Mouse (Mus musculus) heart, embryonic 15.5 days (tissue): ENCODE data around the gene Cyp4f14. TPM values are rescaled to one million over a fixed set of nuclear protein-coding genes. Genes with fewer than 3 reads are reported as not detected.

Source experiments
- ATAC-seq: fragments of 200-750 bp; cut with Nextera tagmentation; replicated peaks from 2 replicates; pipeline ENCODE4 v1.8.0; 2017; ENCODE audit warnings: low read depth, moderate TSS enrichment; ENCODE audit not compliant: insufficient number of reproducible peaks, insufficient read depth, low FRiP score
- H3K27ac ChIP-seq: fragments of 300-500 bp; sonication (generic); 2 replicates; pipeline ENCODE4 v1.5.1; 2015; ENCODE audit warnings: mild to moderate bottlenecking, inconsistent platforms
- H3K27me3 ChIP-seq: fragments of 300-500 bp; sonication (generic); 2 replicates; pipeline ENCODE4 v1.6.1; 2015; ENCODE audit warnings: inconsistent platforms
- H3K36me3 ChIP-seq: fragments of 300-500 bp; sonication (generic); 2 replicates; pipeline ENCODE4 v1.6.1; 2015; ENCODE audit warnings: mild to moderate bottlenecking, inconsistent platforms
- H3K4me1 ChIP-seq: fragments of 300-500 bp; sonication (generic); replicated peaks from 2 replicates; pipeline ENCODE4 v1.6.1; 2015; ENCODE audit warnings: inconsistent platforms
- H3K4me2 ChIP-seq: fragments of 300-500 bp; sonication (generic); 2 replicates; pipeline ENCODE4 v1.6.1; 2015; ENCODE audit warnings: inconsistent platforms, mild to moderate bottlenecking, moderate library complexity
- H3K4me3 ChIP-seq: fragments of 300-500 bp; sonication (generic); 2 replicates; pipeline ENCODE4 v1.5.1; 2015; ENCODE audit warnings: mild to moderate bottlenecking, inconsistent platforms
- H3K9ac ChIP-seq: fragments of 300-500 bp; sonication (generic); 2 replicates; pipeline ENCODE4 v1.6.1; 2015; ENCODE audit warnings: mild to moderate bottlenecking, inconsistent platforms
- H3K9me3 ChIP-seq: fragments of 300-500 bp; sonication (generic); replicated peaks from 2 replicates; pipeline ENCODE4 v1.6.1; 2016; ENCODE audit warnings: inconsistent platforms
- WGBS: fragments of 180-500 bp; shearing (Covaris S2); methylation state at CpG from one replicate; pipeline ENCODE4 v1.1.7; 2015; ENCODE audit warnings: mixed read lengths; 5-methylcytosine and 5-hydroxymethylcytosine counted together
- polyA plus RNA-seq: library from polyadenylated mRNA; unstranded; fragments of >200 nt; fragmentation: Nextera tagmentation; extraction: Ambion mirVana; gene quantifications from 2 replicates; pipeline ENCODE4 v1.2.1, GENCODE M21; 2015

Gene Cyp4f14
- not detected in 2 replicates for polyA plus RNA-seq

GRCm38 (mm10) chr17:32917131-32917530 lies at the start of gene Cyp4f14:
TSS of gene Cyp4f14 (minus strand) at chr17:32917342.
- no peak for ATAC-seq
- H3K27ac ChIP-seq, result no peak within 1 kb of the TSS
- no peaks in the 10 kb centered on the region for H3K27me3 ChIP-seq
- no peak within 1 kb of the TSS for H3K4me2 ChIP-seq
- no peak within 1 kb of the TSS for H3K9ac ChIP-seq
- 51% methylated on average over 2 of the region's 2 CpGs for WGBS
- H3K36me3 ChIP-seq, result no peaks in the 10 kb centered on the region
- no peaks in the 10 kb centered on the region; the same call in 1 of the 2 replicates for H3K9me3 ChIP-seq
- no peaks in the 10 kb centered on the region for H3K4me1 ChIP-seq
- no peak within 1 kb of the TSS for H3K4me3 ChIP-seq

GRCm38 (mm10) chr17:32965623-32966290 lies 48.6 kb upstream of the Cyp4f14 start, which contains the start of gene Zfp472:
TSS of gene Zfp472 (plus strand) at chr17:32965814.
- no peaks in the 10 kb centered on the region for H3K9me3 ChIP-seq
- peak within 1 kb of the TSS; percentile 69 for H3K9ac ChIP-seq
- no peaks in the 10 kb centered on the region for H3K36me3 ChIP-seq
- under 1% methylated on average over 33 of the region's 33 CpGs for WGBS
- H3K4me3 ChIP-seq, result peak within 1 kb of the TSS; percentile 86
- peak within 1 kb of the TSS; percentile 75 for H3K4me2 ChIP-seq
- H3K27ac ChIP-seq, result peak within 1 kb of the TSS; percentile 88
- H3K27me3 ChIP-seq, result no peaks in the 10 kb centered on the region
- ATAC-seq, result peak; percentile 99
- peaks cover 12% of the 10 kb centered on the region for H3K4me1 ChIP-seq

- Histone ChIP-seq H3K27ac (peak overlapping the region; percentile 88), H3K4me3 (peak overlapping the region; percentile 86), H3K9ac (peak overlapping the region; percentile 69), H3K4me1 (peaks cover 12% of the 10 kb centered on the region), H3K9me3 (no peaks in the 10 kb centered on the region), H3K4me2 (peak overlapping the region; percentile 75), H3K27me3 (no peaks in the 10 kb centered on the region), H3K36me3 (no peaks in the 10 kb centered on the region)
- ATAC-seq, result peak; percentile 19
- WGBS, result under 1% methylated on average over 14 of the region's 14 CpGs
Observed at GRCm38 (mm10) chr17:32965253-32965622, 48.1 kb upstream of the Cyp4f14 start.

- Histone ChIP-seq H3K27ac (no peak overlapping the region), H3K4me2 (no peak overlapping the region), H3K27me3 (no peaks in the 10 kb centered on the region), H3K9ac (no peak overlapping the region), H3K9me3 (no peaks in the 10 kb centered on the region), H3K4me3 (no peak overlapping the region), H3K36me3 (no peaks in the 10 kb centered on the region), H3K4me1 (peaks cover 14% of the 10 kb centered on the region)
- no peak for ATAC-seq
- WGBS, result 25% methylated on average over 16 of the region's 16 CpGs
Observed at GRCm38 (mm10) chr17:32951441-32951840, 34.3 kb upstream of the Cyp4f14 start.

- no peaks in the 10 kb centered on the region for H3K27me3 ChIP-seq
- ATAC-seq, result no peak
- no peak overlapping the region for H3K27ac ChIP-seq
- no peak overlapping the region for H3K4me3 ChIP-seq
- no peaks in the 10 kb centered on the region for H3K36me3 ChIP-seq
- H3K9me3 ChIP-seq, result no peaks in the 10 kb centered on the region
- peaks cover 19% of the 10 kb centered on the region for H3K4me1 ChIP-seq
- H3K4me2 ChIP-seq, result no peak overlapping the region
- no peak overlapping the region for H3K9ac ChIP-seq
- 72% methylated on average over 11 of the region's 11 CpGs for WGBS
Observed at GRCm38 (mm10) chr17:32951006-32951405, 33.9 kb upstream of the Cyp4f14 start.

GRCm38 (mm10) chr17:32950136-32950535 lies 33.0 kb upstream of the Cyp4f14 start:
- ATAC-seq, result no peak
- Histone ChIP-seq H3K4me1 (peaks cover 19% of the 10 kb centered on the region), H3K9me3 (no peaks in the 10 kb centered on the region), H3K27me3 (no peaks in the 10 kb centered on the region), H3K4me2 (no peak overlapping the region), H3K36me3 (no peaks in the 10 kb centered on the region), H3K4me3 (no peak overlapping the region), H3K9ac (no peak overlapping the region), H3K27ac (no peak overlapping the region)
- 79% methylated on average over 3 of the region's 3 CpGs for WGBS

- no peaks in the 10 kb centered on the region for H3K36me3 ChIP-seq
- peak within 1 kb of the TSS; percentile 93 for H3K4me2 ChIP-seq
- peak within 1 kb of the TSS; percentile 85 for H3K27ac ChIP-seq
- peak within 1 kb of the TSS; percentile 77 for H3K9ac ChIP-seq
- H3K9me3 ChIP-seq, result no peaks in the 10 kb centered on the region
- peaks cover 19% of the 10 kb centered on the region for H3K4me1 ChIP-seq
- H3K27me3 ChIP-seq, result no peaks in the 10 kb centered on the region
- ATAC-seq, result peak; percentile 95
- 14% methylated on average over 12 of the region's 12 CpGs for WGBS
- peak within 1 kb of the TSS; percentile 80 for H3K4me3 ChIP-seq
Observed at GRCm38 (mm10) chr17:32947215-32947914, 30.2 kb upstream of the Cyp4f14 start, which contains the start of gene Cyp4f13. TSS of gene Cyp4f13 (minus strand) at chr17:32947402.

GRCm38 (mm10) chr17:32946716-32947115 lies 29.6 kb upstream of the Cyp4f14 start:
- H3K9ac ChIP-seq, result peak overlapping the region; percentile 77
- H3K4me3 ChIP-seq, result peak overlapping the region; percentile 80
- peak overlapping the region; percentile 93 for H3K4me2 ChIP-seq
- H3K9me3 ChIP-seq, result no peaks in the 10 kb centered on the region
- 45% methylated on average over 9 of the region's 9 CpGs for WGBS
- ATAC-seq, result no peak
- H3K4me1 ChIP-seq, result peaks cover 19% of the 10 kb centered on the region
- peak overlapping the region; percentile 85 for H3K27ac ChIP-seq
- no peaks in the 10 kb centered on the region for H3K27me3 ChIP-seq
- H3K36me3 ChIP-seq, result no peaks in the 10 kb centered on the region

- no peaks in the 10 kb centered on the region for H3K36me3 ChIP-seq
- WGBS, result 64% methylated on average over 3 of the region's 3 CpGs
- no peak overlapping the region for H3K4me3 ChIP-seq
- H3K9ac ChIP-seq, result no peak overlapping the region
- H3K4me1 ChIP-seq, result peaks cover 19% of the 10 kb centered on the region
- no peak for ATAC-seq
- no peaks in the 10 kb centered on the region for H3K27me3 ChIP-seq
- H3K4me2 ChIP-seq, result no peak overlapping the region
- no peak overlapping the region for H3K27ac ChIP-seq
- no peaks in the 10 kb centered on the region for H3K9me3 ChIP-seq
Observed at GRCm38 (mm10) chr17:32944402-32945035, 27.4 kb upstream of the Cyp4f14 start.

- no peak for ATAC-seq
- peaks cover 19% of the 10 kb centered on the region for H3K4me1 ChIP-seq
- no peaks in the 10 kb centered on the region for H3K9me3 ChIP-seq
- H3K4me2 ChIP-seq, result no peak overlapping the region
- no peak overlapping the region for H3K4me3 ChIP-seq
- 88% methylated on average over 3 of the region's 3 CpGs for WGBS
- H3K9ac ChIP-seq, result no peak overlapping the region
- no peak overlapping the region for H3K27ac ChIP-seq
- H3K36me3 ChIP-seq, result no peaks in the 10 kb centered on the region
- no peaks in the 10 kb centered on the region for H3K27me3 ChIP-seq
Observed at GRCm38 (mm10) chr17:32943661-32944060, 26.5 kb upstream of the Cyp4f14 start.

GRCm38 (mm10) chr17:32939831-32940230 lies 22.7 kb upstream of the Cyp4f14 start:
- Histone ChIP-seq H3K4me2 (no peak overlapping the region), H3K27me3 (no peaks in the 10 kb centered on the region), H3K4me3 (no peak overlapping the region), H3K27ac (no peak overlapping the region), H3K9me3 (no peaks in the 10 kb centered on the region), H3K9ac (no peak overlapping the region), H3K4me1 (no peaks in the 10 kb centered on the region), H3K36me3 (no peaks in the 10 kb centered on the region)
- WGBS, result 75% methylated on average over 4 of the region's 4 CpGs
- no peak for ATAC-seq
